Mouse (Mus musculus) layer of hippocampus, adult 8-10 months (tissue): ENCODE measurements around the gene Cldn14. TPM values are rescaled to one million over a fixed set of nuclear protein-coding genes. Genes with fewer than 3 reads are reported as not detected.

Experiments used
- DNase-seq, 2 experiments: peaks; one replicate each; pipeline ENCODE4 v3.0.0; 2022; ENCODE audit warnings: low spot score in 2 of 2
- total RNA-seq, 4 experiments: library from RNA; stranded (reverse); gene quantifications; 2 replicates each; pipeline ENCODE4 v1.2.4; 2022

The Cldn14 gene
- total RNA-seq, 4 experiments from 2014 or later: 0.72 to 1.4 (median 1.3) TPM

DNA sequence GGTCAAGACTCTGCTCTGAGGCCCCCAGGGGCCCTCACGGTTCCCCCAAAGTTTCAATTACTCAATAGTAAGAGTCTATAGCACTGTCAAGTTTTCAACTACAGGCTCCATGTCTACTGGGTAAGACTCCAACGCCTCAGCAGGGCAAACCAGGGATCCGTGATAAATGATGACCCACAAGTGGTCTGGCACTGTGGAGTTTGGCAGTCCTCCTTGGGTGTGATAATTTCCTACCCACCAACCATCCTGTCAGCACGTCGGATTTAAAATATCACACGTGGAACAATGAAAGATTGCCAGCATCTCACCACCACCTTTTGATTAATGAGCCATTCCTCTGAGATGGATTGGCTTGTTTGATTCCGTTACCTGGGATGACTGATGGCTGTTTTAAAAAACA lies 51.7 kb downstream of the Cldn14 start:
- DNase-seq: no peak

DNA sequence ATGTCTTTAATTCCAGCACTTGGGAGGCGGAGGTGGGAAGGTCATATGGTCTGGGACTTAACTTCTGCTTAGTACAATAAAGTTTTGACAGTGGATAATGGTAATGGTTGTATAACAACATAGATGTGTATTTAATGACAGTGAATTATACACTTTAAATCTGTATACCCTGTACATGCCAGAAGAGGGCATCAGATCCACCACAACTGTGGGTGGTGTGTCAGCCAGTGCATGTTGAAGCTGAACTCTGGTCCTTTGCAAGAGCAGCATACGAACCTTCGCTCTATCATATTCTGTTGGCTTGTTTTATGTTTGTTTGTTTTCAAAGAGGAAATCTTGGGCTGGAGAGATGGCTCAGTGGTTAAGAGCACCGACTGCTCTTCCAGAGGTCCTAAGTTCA lies 61.2 kb downstream of the Cldn14 start:
- DNase-seq: no peak

DNA sequence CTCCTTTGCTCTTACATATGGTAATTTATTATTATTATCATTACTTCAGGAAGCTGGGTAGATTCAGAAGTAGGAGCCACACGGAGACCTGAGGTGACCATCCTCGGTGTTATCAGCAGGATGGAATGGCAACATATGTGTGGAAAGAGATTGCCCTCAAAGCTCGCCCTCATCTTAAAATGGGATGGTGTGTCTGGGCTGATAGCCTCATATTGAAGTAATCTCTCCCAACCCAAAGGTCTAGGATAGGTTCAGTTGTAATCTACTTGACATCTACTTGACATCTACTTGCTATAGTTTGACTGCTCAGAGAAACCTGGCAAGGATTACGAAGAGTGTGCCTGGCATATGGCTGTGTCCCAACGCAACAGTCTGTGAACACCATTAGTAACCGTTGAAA lies 64.3 kb downstream of the Cldn14 start:
- DNase-seq: no peak

DNA sequence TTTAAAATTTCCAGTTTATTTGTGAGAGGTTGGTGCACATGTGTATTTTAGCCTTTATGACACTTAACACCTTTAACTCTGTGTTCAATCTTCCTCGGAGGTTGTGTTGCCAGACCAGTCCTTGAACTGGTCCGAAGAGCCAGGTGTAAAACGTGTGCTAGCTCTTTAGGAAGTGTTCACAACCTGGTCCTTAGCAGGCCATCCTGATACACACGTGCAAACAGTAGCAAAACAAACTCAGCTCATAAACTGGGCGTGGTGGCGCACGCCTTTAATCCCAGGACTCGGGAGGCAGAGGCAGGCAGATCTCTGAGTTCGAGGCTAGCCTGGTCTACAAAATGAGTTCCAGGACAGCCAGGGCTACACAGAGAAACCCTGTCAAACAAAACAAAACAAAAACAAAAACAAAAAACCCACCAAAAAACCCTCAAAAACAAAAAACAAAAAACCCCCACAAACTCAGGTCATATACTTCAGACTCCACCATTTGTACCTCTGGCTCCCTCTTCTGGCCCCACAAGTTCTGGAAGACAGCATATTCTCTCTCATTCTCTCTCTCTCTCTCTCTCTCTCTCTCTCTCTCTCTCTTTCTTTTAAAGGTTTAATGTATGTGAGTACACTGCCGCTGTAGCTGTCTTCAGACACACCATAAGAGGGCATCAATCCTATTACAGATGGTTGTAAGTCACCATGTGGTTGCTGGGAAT lies 65.7 kb downstream of the Cldn14 start:
- DNase-seq: no peak

DNA sequence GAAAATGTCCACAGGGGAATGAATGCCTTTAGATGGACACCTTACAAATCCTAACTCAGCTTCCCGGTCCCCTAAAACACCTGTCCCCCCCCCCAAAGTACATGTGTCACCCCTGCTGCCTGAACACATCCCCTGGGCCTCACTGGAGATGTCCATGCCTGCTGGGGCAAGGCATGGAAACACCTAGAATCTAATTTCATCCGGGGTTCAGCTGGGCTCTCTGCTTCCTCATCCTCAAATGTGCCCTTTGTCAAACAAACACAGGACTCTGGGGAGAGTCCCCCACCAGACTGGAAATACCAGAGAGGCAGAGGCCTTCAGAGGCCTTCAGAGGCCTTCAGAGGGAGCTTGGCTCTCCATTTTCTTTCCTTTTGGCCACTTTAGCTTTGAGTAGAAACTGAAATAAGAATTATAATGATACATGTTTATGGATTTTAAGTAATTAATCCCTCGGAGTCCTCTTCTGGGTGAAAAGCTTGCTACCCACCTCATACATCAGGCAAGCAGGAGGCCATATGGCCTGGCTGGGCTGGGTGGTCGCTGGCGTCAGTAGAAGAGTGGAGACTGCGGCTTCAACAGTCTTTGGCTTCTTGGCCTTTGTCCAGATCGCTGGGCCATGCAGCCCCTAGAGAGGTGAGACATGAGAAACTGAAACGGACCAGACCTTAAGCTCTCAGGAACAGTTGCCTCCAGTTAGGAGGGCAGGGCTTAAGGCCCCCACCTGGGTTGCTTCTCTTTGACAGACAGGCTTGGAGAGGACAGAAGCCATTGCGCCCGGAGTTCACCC lies 66.7 kb downstream of the Cldn14 start:
- no peak for DNase-seq

DNA sequence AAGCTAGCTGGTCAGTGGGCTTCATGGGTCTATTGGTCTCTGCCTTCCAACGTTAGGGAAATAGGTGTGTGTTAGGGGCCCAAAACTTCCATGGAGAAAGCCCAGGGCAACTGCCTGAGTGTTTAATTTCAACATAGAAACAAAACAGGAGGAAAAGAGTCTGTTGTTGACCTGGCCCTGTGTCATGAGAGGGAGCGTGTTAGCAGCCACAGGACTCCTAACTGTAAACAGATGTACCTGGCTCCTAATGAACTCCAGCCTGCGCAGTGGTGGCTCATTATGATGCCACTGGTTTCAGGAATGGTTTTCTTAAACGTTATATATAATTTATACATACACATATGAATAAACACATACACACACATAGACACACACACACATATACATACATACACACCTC lies 68.7 kb downstream of the Cldn14 start:
- DNase-seq: no peak

DNA sequence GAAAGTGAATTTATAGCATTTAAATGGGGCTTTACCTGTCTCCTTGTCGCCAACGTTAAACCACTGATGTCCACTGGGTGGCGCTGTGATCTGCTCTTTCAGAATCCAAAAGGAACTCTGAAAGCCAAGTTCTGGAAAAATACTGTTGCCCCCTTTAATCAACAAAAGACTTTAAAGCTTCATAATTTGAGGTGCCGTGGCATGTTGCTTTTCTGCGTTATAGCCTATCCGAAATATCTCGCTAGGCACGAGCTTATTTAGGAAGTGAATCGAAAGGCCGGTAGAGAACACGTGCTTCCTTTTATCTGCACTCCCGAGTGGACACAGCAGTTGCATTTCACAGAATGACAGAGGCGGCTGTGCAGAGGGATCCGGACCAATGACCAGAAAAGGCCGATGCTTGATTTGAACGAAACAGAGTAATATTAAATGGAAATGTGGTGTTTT lies 70.2 kb downstream of the Cldn14 start:
- peak in 1 of 2 experiments; percentile 70 for DNase-seq

DNA sequence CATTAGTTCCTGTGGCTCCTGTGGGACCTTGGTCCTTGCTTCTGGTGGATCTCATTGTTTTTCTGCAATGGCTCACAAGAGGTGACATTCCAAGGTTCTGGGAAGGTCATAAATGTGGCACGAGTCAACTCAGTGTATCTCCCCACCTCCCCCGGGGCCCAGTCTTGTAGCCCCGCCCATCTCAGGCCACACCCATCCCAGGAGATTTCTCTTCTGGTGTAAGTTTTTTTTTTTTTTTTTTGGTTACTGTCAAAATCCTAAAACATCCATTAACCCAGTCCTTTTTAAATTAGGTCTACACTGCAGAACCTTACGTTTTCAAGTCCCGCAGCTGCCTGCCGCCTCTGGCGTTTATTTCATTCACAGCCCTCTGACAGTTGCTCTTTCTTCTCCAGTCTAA lies 73.6 kb downstream of the Cldn14 start:
- no peak for DNase-seq

DNA sequence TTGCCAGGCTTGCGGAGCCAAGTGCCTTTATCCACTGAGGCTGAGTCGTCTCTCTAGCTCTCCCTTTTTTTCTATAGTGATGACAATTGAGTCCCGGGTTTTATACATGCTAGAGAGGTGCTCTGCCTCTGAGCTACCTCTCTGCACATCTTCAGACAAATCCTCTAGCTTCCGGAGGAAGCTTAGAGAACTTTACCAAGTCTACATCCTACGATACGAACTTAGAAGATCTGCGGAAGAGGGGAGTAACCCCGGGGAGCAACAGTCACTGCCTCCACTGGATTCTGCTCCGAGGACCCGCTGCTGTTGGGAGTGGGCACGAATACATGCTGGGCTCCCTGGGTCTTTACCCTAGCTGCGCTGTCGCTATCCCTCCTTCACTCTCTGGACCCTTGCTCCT lies 74.0 kb downstream of the Cldn14 start:
- DNase-seq: no peak

DNA sequence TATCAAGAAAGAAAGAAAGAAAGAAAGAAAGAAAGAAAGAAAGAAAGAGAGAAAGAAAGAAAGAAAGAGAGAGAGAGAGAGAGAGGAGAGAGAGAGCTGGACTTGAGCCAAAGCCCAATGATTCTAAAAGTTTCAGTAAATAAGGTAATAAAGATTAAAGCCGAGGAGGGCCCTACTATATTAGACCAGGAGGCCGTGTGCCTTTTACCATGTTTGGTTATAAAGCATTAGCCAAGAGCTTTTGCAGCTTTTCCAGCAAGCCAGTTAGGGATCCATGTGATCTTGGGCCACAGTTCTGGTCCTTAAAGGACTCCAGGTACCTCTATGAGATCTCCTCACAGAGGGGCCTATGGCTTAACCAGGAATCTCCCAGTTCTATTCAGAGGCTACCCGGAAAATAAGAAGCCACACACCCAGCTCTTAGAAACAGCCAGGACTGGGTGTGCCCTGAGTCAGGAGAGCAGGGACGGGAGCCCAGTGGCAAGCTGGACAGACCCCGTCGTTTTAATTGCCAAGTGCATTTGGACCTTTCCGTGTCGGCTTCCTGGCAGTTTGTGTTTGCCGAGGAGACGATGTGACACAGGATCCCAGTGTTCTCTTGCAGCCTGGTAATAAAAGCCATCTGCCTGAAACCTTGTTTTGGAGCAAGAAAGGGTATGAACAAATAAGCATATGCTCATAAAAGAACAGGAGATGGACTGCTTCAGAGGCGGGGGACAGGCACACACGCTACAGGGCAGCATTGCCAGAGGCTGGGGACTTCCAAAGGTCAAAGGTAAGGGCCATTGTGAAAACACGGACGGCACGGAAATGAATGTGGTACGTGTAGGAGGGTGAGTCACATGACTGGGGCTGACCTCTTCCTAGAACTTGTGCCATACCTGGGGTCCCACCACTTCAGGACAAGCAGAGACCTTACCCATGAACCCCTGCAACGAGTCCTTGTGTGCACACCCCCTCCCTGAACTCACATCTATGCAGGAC lies 76.2 kb downstream of the Cldn14 start:
- no peak for DNase-seq

DNA sequence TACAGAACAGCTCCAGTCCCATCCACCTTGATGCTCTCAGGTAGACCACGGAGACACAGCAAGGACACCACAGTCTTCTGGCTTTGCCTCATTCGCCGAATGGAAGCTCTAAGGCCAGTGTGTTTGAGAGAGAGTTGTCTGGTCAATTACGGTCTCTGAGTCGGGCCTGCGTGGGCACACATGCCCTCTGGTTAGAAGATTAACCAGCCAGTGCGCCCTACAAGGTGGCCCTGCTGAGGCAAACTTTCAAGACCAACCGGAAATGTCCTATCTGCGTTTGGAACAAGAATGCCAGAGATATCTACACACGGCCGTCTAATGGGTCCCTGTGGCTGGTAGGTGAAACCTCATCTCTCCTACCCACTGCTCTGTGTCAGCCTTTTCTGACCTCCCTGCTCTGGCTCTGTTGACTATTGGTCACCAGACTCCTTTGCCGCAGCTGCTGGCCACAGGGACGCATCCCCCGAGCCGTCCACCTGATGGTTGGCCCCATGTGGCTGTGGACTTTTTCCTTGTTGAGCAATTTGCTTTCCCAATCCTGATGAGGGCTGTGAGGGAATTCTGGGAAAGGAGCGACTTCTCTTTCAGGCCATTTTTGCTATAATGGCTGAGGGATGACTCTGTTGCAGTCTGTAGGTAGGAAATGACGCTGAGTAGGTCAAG lies 79.1 kb downstream of the Cldn14 start:
- no peak for DNase-seq

DNA sequence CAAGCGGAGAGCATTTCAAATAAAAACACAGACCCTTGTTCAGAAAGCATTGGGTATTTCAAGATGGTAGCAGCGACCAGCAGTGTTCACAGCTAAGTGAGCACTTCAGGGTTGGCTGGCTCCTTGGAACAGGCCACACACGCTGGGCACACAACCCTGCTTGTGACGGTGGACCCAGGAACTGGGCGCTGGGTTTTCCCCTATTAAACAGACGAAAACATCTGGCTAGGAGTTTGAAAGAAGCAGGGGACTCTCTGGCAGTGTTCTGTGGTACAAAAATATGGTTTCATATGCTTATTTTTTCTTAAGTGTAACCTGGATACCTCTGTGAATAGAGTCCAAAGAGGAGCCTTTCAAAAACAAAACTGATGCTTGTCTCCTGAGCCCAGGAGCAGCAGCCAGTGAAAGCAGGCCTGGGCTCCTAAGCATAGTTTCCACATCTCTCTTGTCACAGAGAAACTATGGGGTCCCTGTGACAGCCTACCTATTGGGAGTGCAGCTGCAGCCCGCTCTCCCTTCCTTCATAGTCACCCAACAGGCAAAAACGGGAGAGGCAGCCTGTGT lies 82.9 kb downstream of the Cldn14 start:
- no peak for DNase-seq

DNA sequence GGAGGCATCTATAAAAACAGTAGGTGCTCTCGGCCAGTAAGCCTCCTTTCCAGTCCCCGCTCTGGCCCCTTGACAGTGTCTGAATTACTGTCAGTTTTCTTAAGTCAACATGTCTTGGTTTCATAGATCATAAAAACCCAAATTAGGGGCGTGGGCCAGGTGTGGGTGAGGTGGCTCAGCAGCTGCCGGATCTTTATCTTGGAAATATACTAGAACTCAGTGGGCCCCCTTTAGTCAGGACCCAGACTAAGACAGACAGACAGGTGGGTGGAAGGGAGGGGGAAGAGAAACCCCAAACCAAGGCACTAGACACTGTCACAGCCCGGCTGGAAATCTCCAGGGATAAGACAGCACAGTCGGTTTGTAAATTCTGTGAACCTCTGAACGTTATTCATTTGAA lies 84.8 kb downstream of the Cldn14 start:
- no peak for DNase-seq

DNA sequence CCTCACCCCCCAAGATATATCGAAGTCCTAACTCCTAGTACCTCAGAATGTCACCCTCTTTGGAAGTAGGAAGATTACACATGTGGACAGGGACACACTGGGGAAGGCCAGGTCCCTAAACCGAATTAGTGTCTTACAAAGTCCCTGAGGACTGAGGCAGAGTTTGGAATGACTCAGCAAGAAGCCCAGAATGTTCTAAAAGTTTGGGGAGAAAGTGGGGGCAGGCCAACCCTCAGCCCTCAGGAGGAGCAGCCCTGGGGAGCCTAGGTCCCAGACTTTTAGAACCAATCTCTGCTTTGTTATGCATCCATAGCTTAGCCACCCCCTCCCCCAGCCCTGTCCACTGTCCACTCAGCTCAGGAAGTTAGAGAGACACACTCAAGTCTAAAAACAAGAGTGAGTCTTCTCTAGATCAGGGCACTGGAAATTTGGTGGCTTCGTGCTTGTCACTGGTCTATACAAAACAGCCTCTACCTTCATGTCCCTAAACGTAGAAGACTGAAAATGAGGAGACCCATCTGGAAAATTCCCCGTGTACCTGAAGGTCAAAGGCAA lies 85.7 kb downstream of the Cldn14 start:
- no peak for DNase-seq

DNA sequence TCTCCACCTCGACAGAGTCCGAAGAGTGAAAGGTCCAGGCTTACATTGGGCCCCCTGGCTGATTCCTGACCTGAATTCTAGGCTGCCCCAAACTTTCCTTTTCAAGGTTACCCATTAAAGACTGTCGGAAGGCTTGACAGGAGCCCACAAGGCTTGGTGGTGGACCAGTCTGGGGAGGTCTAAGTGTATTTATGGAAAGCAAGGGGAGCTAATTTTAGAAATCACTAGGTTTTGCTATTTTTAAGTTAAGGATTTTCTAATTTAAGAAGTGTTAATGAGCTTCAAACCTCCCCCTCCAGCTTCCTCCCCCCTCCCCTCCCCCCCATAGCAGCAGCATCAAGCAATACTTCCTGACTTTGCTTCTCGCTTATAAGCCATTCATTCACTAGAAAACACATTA lies 88.0 kb downstream of the Cldn14 start:
- DNase-seq: no peak

DNA sequence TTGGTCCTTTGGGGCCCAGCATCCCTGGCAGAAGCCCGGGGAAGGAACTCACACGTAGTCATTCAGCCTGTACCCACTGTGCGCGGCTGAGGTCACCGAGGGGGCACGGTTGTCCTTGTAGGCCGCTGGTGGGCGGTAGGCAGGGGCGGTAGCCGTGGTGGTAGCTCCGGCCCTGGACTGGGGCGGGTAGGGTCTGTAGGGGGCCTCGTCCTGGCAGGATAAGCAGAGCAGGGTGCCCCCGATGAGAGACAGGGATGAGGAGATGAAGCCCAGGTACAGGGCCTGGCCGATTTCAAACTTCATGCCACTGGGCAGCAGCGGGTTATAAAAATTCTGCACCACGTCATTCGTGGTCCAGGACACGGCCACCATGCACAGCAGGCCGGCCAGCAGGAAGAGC lies 89.4 kb downstream of the Cldn14 start:
- DNase-seq: no peak

DNA sequence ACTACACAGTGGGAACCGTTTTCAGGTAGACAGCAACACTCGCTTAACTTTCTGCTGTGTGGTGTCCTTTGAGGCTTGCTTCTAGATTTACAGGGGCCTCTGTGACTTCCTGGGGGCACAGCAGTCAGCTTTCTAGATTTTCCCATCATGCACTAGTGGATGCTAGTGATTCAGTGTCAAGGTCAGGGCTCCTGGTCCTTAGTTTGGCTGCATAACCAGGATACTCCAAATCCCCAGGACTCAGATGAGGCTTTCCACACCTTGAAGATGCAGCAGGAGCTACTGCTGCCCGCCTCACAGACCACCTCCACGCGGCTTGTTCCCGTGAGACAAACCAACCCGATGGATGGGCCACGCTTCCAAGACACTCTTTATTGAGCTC lies 90.0 kb downstream of the Cldn14 start:
- DNase-seq: no peak

DNA sequence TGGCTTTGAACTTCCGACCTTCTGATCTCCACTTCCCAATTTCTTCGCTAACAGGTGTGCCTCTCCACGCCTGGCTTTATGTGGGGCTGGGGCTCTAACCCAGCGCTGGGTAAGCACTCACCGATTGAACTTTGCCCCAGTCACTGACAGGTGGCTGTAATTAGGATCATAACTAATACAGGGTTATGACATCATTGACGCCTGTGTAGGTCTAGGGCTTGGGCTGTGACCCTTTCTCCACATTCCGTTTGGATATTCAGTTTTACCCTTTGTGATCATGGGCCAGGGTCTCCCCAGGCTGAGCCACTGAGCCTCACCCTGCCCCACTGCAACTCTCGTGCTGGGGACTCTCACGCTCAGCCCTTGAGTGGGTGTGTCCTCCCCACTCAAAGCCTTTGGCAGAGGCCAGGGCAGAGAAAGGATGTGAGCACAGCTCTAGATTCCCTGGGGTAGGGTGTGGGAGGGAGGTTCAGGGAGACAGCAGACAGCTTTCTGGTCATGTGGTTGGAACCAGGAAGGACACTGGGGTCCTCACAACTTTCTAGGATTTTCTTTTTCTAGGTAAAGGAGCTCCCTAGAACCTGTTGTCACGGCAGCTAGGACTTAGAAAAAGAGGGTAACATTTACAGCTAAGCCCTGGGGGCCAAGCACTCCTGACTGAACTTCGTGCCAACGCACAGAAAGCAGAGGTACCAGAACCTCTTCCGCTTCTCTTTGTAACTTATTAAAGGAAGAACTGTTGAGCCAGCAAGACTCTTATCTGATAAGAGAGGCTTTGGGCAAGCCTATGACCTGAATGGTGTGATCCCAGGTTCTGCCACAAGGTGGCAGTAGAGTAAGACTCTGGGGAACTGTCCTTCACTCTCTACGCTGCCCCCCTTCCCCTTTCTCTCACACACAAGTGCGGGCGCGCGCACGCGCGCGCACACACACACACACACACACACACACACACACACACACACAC lies 90.6 kb downstream of the Cldn14 start:
- peak; percentile 45 to 84 for DNase-seq

DNA sequence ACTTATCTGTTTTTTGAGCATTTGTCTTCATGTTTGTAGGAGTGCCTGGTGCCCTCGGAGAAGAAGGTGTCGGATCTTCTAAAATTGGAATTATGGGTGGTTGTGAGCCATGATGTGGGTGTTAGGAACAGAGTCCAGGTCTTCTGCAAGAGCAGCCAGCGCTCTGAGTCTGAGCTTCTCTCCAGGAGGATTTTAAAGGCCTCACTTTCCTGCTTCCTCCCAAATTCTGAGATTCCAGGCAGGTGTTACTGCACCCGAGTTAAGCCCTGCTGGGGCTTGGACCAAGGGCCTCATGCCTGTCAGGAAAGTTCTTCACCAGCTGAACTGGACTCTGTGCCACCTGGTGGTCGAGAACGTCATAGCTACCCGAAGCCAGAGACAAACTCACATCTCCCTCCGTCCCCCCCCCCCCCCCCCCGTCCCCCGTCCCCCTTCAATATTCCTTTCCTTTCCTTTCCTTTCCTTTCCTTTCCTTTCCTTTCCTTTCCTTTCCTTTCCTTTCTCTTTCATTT lies 93.2 kb downstream of the Cldn14 start:
- no peak for DNase-seq
